Mouse (Mus musculus): Measurements from ENCODE around the gene Gse1.

- no peak for TF ChIP-seq POLR2A (IDR thresholded peaks at IDR 0.05; ENCODE audit: borderline replicate concordance, extremely low read depth, insufficient read depth, insufficient read length, poor library complexity, severe bottlenecking)
- TF ChIP-seq CTCF (IDR thresholded peaks at IDR 0.05; ENCODE audit: borderline replicate concordance, extremely low read depth, insufficient read depth, insufficient read length), result no peak
Measured at GRCm38 (mm10) chr8:120310063-120310462, 81.8 kb downstream of the Gse1 start.

All from brain, embryonic 14.5 days (tissue).